Mouse (Mus musculus): ENCODE measurements around the gene Slc39a2. TPM values are rescaled to one million over a fixed set of nuclear protein-coding genes. Genes with fewer than 3 reads are reported as not detected.

Slc39a2 gene
- polyA plus RNA-seq, 1 experiment from 2014 or later: 0.38 TPM

GRCm38 (mm10) chr14:51877517-51877916 lies 15.2 kb upstream of the Slc39a2 start:
- 67% methylated on average over 3 of the region's 3 CpGs for WGBS
- H3K9ac ChIP-seq (ENCODE audit: low read length): no peak overlapping the region
- H3K36me3 ChIP-seq (ENCODE audit: control insufficient read depth, insufficient read depth): no peaks in the 10 kb centered on the region
- ATAC-seq (replicated peaks; ENCODE audit: extremely low read depth, insufficient read depth, low FRiP score): no peak
- no peak overlapping the region for H3K4me3 ChIP-seq (ENCODE audit: low read length)
- H3K4me2 ChIP-seq (ENCODE audit: low read depth, low read length): no peak overlapping the region
- H3K27me3 ChIP-seq (ENCODE audit: control insufficient read depth, insufficient read depth, low read length): no peaks in the 10 kb centered on the region
- H3K4me1 ChIP-seq (ENCODE audit: control insufficient read depth, insufficient read depth, low read length): no peaks in the 10 kb centered on the region
- no peak overlapping the region for H3K27ac ChIP-seq (ENCODE audit: low read length)
- no peaks in the 10 kb centered on the region for H3K9me3 ChIP-seq (replicated peaks; ENCODE audit: control insufficient read depth, low read length)

GRCm38 (mm10) chr14:51883527-51884030 lies 9.1 kb upstream of the Slc39a2 start:
- no peaks in the 10 kb centered on the region for H3K27me3 ChIP-seq (ENCODE audit: control insufficient read depth, insufficient read depth, low read length)
- 0% methylated on average over 4 of the region's 4 CpGs for WGBS
- no peaks in the 10 kb centered on the region for H3K9me3 ChIP-seq (replicated peaks; ENCODE audit: control insufficient read depth, low read length)
- peak overlapping the region; percentile 69 for H3K27ac ChIP-seq (ENCODE audit: low read length)
- peak overlapping the region; percentile 70 for H3K9ac ChIP-seq (ENCODE audit: low read length)
- H3K4me1 ChIP-seq (ENCODE audit: control insufficient read depth, insufficient read depth, low read length): peaks cover 11% of the 10 kb centered on the region
- peak overlapping the region; percentile 86 for H3K4me3 ChIP-seq (ENCODE audit: low read length)
- H3K4me2 ChIP-seq (ENCODE audit: low read depth, low read length): peak overlapping the region; percentile 95
- peaks cover 19% of the 10 kb centered on the region for H3K36me3 ChIP-seq (ENCODE audit: control insufficient read depth, insufficient read depth)
- peak; percentile 25; the same call in 1 of the 2 replicates for ATAC-seq (replicated peaks; ENCODE audit: extremely low read depth, insufficient read depth, low FRiP score)

- H3K27me3 ChIP-seq (ENCODE audit: control insufficient read depth, insufficient read depth, low read length): no peaks in the 10 kb centered on the region
- peak overlapping the region; percentile 70 for H3K9ac ChIP-seq (ENCODE audit: low read length)
- peak overlapping the region; percentile 69 for H3K27ac ChIP-seq (ENCODE audit: low read length)
- WGBS: 2% methylated on average over 14 of the region's 14 CpGs
- peak overlapping the region; percentile 95 for H3K4me2 ChIP-seq (ENCODE audit: low read depth, low read length)
- ATAC-seq (replicated peaks; ENCODE audit: extremely low read depth, insufficient read depth, low FRiP score): peak; percentile 1; the same call in 1 of the 2 replicates
- H3K4me3 ChIP-seq (ENCODE audit: low read length): peak overlapping the region; percentile 86
- peaks cover 24% of the 10 kb centered on the region for H3K36me3 ChIP-seq (ENCODE audit: control insufficient read depth, insufficient read depth)
- peaks cover 11% of the 10 kb centered on the region for H3K4me1 ChIP-seq (ENCODE audit: control insufficient read depth, insufficient read depth, low read length)
- no peaks in the 10 kb centered on the region for H3K9me3 ChIP-seq (replicated peaks; ENCODE audit: control insufficient read depth, low read length)
These were observed 8.6 kb upstream of the Slc39a2 start for GRCm38 (mm10) chr14:51884031-51884544.

- H3K27ac ChIP-seq (ENCODE audit: low read length): peak within 1 kb of the TSS; percentile 69
- ATAC-seq (replicated peaks; ENCODE audit: extremely low read depth, insufficient read depth, low FRiP score): peak; percentile 95
- no peaks in the 10 kb centered on the region for H3K9me3 ChIP-seq (replicated peaks; ENCODE audit: control insufficient read depth, low read length)
- H3K27me3 ChIP-seq (ENCODE audit: control insufficient read depth, insufficient read depth, low read length): no peaks in the 10 kb centered on the region
- peak within 1 kb of the TSS; percentile 95 for H3K4me2 ChIP-seq (ENCODE audit: low read depth, low read length)
- H3K9ac ChIP-seq (ENCODE audit: low read length): peak within 1 kb of the TSS; percentile 77
- peaks cover 11% of the 10 kb centered on the region for H3K4me1 ChIP-seq (ENCODE audit: control insufficient read depth, insufficient read depth, low read length)
- WGBS: under 1% methylated on average over 43 of the region's 43 CpGs
- peak within 1 kb of the TSS; percentile 86 for H3K4me3 ChIP-seq (ENCODE audit: low read length)
- H3K36me3 ChIP-seq (ENCODE audit: control insufficient read depth, insufficient read depth): peaks cover 30% of the 10 kb centered on the region
These were observed 7.9 kb upstream of the Slc39a2 start, which contains the start of gene Mettl17 for GRCm38 (mm10) chr14:51884598-51885331. Mettl17 (plus strand) TSS chr14:51884842.

- Histone ChIP-seq H3K9me3 (replicated peaks; ENCODE audit: control insufficient read depth, low read length) (no peaks in the 10 kb centered on the region), H3K9ac (ENCODE audit: low read length) (no peak overlapping the region; the same call in 1 of the 2 replicates), H3K36me3 (ENCODE audit: control insufficient read depth, insufficient read depth) (peaks cover 41% of the 10 kb centered on the region), H3K27ac (ENCODE audit: low read length) (no peak overlapping the region), H3K4me1 (ENCODE audit: control insufficient read depth, insufficient read depth, low read length) (peaks cover 11% of the 10 kb centered on the region), H3K4me2 (ENCODE audit: low read depth, low read length) (peak overlapping the region; percentile 95), H3K4me3 (ENCODE audit: low read length) (no peak overlapping the region), H3K27me3 (ENCODE audit: control insufficient read depth, insufficient read depth, low read length) (no peaks in the 10 kb centered on the region)
- WGBS: 57% methylated on average over 6 of the region's 6 CpGs
- ATAC-seq (replicated peaks; ENCODE audit: extremely low read depth, insufficient read depth, low FRiP score): no peak
These were observed 6.6 kb upstream of the Slc39a2 start for GRCm38 (mm10) chr14:51886051-51886450.

- peaks cover 49% of the 10 kb centered on the region for H3K36me3 ChIP-seq (ENCODE audit: control insufficient read depth, insufficient read depth)
- no peak for ATAC-seq (replicated peaks; ENCODE audit: extremely low read depth, insufficient read depth, low FRiP score)
- 82% methylated on average over 6 of the region's 6 CpGs for WGBS
These were observed 2.9 kb upstream of the Slc39a2 start for GRCm38 (mm10) chr14:51889833-51890232.

GRCm38 (mm10) chr14:51893094-51893794 lies 555 bp downstream of the Slc39a2 start:
- no peak for ATAC-seq (replicated peaks; ENCODE audit: extremely low read depth, insufficient read depth, low FRiP score)
- no peaks in the 10 kb centered on the region for H3K9me3 ChIP-seq (replicated peaks; ENCODE audit: control insufficient read depth, low read length)

More at GRCm38 (mm10) chr14:51889833-51890232, 2.9 kb upstream of the Slc39a2 start:
- Histone ChIP-seq H3K9ac (ENCODE audit: low read length) (no peak overlapping the region), H3K4me2 (ENCODE audit: low read depth, low read length) (no peak overlapping the region), H3K9me3 (replicated peaks; ENCODE audit: control insufficient read depth, low read length) (no peaks in the 10 kb centered on the region), H3K4me1 (ENCODE audit: control insufficient read depth, insufficient read depth, low read length) (peaks cover 17% of the 10 kb centered on the region), H3K27ac (ENCODE audit: low read length) (no peak overlapping the region), H3K27me3 (ENCODE audit: control insufficient read depth, insufficient read depth, low read length) (no peaks in the 10 kb centered on the region), H3K4me3 (ENCODE audit: low read length) (no peak overlapping the region)

GRCm38 (mm10) chr14:51893809-51894208 lies 1.1 kb downstream of the Slc39a2 start:
- Histone ChIP-seq H3K4me1 (ENCODE audit: control insufficient read depth, insufficient read depth, low read length) (peaks cover 6% of the 10 kb centered on the region; the same call in 1 of the 2 replicates), H3K9me3 (replicated peaks; ENCODE audit: control insufficient read depth, low read length) (no peaks in the 10 kb centered on the region), H3K27me3 (ENCODE audit: control insufficient read depth, insufficient read depth, low read length) (no peaks in the 10 kb centered on the region), H3K9ac (ENCODE audit: low read length) (no peak overlapping the region), H3K27ac (ENCODE audit: low read length) (no peak overlapping the region), H3K36me3 (ENCODE audit: control insufficient read depth, insufficient read depth) (peaks cover 29% of the 10 kb centered on the region), H3K4me2 (ENCODE audit: low read depth, low read length) (no peak overlapping the region), H3K4me3 (ENCODE audit: low read length) (no peak overlapping the region)
- WGBS: 49% methylated on average over 3 of the region's 3 CpGs
- no peak for ATAC-seq (replicated peaks; ENCODE audit: extremely low read depth, insufficient read depth, low FRiP score)

More at GRCm38 (mm10) chr14:51893094-51893794, 555 bp downstream of the Slc39a2 start:
- Histone ChIP-seq H3K36me3 (ENCODE audit: control insufficient read depth, insufficient read depth) (peaks cover 34% of the 10 kb centered on the region), H3K27me3 (ENCODE audit: control insufficient read depth, insufficient read depth, low read length) (no peaks in the 10 kb centered on the region), H3K27ac (ENCODE audit: low read length) (no peak overlapping the region), H3K9ac (ENCODE audit: low read length) (no peak overlapping the region), H3K4me1 (ENCODE audit: control insufficient read depth, insufficient read depth, low read length) (peaks cover 6% of the 10 kb centered on the region; the same call in 1 of the 2 replicates), H3K4me3 (ENCODE audit: low read length) (no peak overlapping the region), H3K4me2 (ENCODE audit: low read depth, low read length) (no peak overlapping the region)
- WGBS: 29% methylated on average over 10 of the region's 10 CpGs
